Mouse (Mus musculus): ENCODE measurements around the gene Dhx35. TPM values are rescaled to one million over a fixed set of nuclear protein-coding genes. Genes with fewer than 3 reads are reported as not detected.
A peak's percentile ranks its signal among the peaks of the same experiment; 100 is the strongest.

Gene Dhx35
- polyA plus RNA-seq, 1 experiment from 2014 or later = 18.0 TPM

DNA sequence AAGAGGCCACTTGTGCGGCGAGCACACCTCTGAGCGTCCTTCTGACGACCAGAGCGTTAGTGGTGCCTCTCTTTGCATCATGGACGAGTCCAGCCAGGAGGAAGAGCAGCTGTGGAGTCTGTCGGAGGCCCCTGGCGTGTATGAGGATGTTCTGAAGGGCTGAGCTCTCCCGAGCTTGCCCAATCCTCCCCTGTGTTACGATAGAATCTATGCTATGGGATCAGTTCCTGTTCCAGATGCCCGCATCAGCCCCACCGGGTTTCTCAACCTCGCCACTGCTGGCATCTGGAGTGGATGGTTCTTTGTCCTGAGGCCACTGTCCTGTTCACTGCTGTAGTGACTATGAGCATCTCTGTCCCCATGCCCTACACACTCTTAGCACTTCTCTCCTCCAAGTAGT, 21.8 kb upstream of the Dhx35 start:
- Histone ChIP-seq H3K9ac (no peak overlapping the region), H3K27ac (no peak overlapping the region), H3K4me3 (replicated peaks) (no peak overlapping the region), H3K4me2 (no peak overlapping the region), H3K4me1 (peaks cover 72% of the 10 kb centered on the region), H3K27me3 (no peaks in the 10 kb centered on the region), H3K9me3 (replicated peaks) (no peaks in the 10 kb centered on the region), H3K36me3 (peaks cover 25% of the 10 kb centered on the region; the same call in 1 of the 2 replicates)
- ATAC-seq (replicated peaks; ENCODE audit: low FRiP score) = no peak
- 75% methylated on average over 13 of the region's 13 CpGs for WGBS

- ATAC-seq (replicated peaks; ENCODE audit: low FRiP score) = no peak
- H3K4me1 ChIP-seq = peaks cover 58% of the 10 kb centered on the region
- peaks cover 38% of the 10 kb centered on the region for H3K36me3 ChIP-seq
- WGBS = 67% methylated on average over 8 of the region's 8 CpGs
- no peaks in the 10 kb centered on the region for H3K27me3 ChIP-seq
- H3K4me3 ChIP-seq (replicated peaks) = no peak overlapping the region
- no peak overlapping the region for H3K27ac ChIP-seq
- no peaks in the 10 kb centered on the region for H3K9me3 ChIP-seq (replicated peaks)
- no peak overlapping the region for H3K9ac ChIP-seq
- no peak overlapping the region for H3K4me2 ChIP-seq
These were observed 19.7 kb upstream of the Dhx35 start for GRCm38 (mm10) chr2:158774886-158775285.

DNA sequence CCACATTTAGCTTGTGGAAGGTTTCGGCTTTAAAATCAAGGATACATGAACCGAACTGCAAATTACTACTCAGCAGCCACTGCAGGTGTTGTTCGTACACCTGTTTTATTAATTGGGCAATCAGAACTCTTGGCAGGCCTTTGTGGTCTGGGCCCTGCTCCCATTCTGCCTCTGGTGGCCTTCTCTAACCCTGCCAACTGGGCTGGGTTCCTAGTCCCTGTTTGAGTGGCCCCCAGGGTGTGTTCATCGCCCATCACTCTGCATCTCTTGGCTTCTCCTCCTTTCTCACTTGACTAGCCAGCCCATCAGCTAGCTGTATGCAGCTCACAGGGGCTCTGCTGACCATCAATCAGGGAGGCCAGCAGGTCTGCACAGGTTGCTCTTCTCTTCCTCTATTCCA, 17.9 kb upstream of the Dhx35 start:
- peaks cover 40% of the 10 kb centered on the region for H3K4me1 ChIP-seq
- 88% methylated on average over 4 of the region's 4 CpGs for WGBS

DNA sequence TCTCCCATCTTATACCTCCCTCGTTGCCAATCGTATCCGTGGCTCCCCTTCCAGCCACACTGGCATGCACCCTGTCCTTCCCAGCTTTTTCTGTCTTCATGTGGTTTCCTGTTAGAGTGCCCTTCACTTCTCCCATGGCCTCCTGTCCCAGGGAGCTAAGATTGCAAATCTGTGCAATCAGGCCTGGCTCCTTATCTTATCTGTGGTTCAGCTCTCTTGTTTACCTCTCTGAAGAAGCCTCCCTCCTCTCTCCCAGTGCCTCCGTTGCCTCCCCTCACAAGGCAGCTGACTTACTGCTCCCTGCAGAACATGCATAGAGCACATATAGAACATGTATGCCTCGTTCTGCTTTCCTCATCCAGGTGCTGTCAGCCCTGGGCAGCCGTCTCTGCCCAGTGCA, 17.1 kb upstream of the Dhx35 start:
- 75% methylated on average over 6 of the region's 6 CpGs for WGBS
- Histone ChIP-seq H3K36me3 (peaks cover 62% of the 10 kb centered on the region), H3K4me1 (peaks cover 32% of the 10 kb centered on the region), H3K9ac (no peak overlapping the region), H3K27me3 (no peaks in the 10 kb centered on the region), H3K27ac (no peak overlapping the region), H3K9me3 (replicated peaks) (no peaks in the 10 kb centered on the region), H3K4me2 (no peak overlapping the region), H3K4me3 (replicated peaks) (no peak overlapping the region)
- no peak for ATAC-seq (replicated peaks; ENCODE audit: low FRiP score)

More for the DNA sequence above, 17.9 kb upstream of the Dhx35 start:
- H3K4me2 ChIP-seq = no peak overlapping the region
- no peaks in the 10 kb centered on the region for H3K27me3 ChIP-seq
- no peaks in the 10 kb centered on the region for H3K9me3 ChIP-seq (replicated peaks)
- H3K4me3 ChIP-seq (replicated peaks) = no peak overlapping the region
- ATAC-seq (replicated peaks; ENCODE audit: low FRiP score) = no peak
- no peak overlapping the region for H3K9ac ChIP-seq
- H3K27ac ChIP-seq = no peak overlapping the region
- peaks cover 56% of the 10 kb centered on the region for H3K36me3 ChIP-seq

GRCm38 (mm10) chr2:158778349-158778748, 16.3 kb upstream of the Dhx35 start:
- H3K36me3 ChIP-seq = peaks cover 64% of the 10 kb centered on the region
- WGBS = 75% methylated on average over 7 of the region's 7 CpGs
- no peaks in the 10 kb centered on the region for H3K27me3 ChIP-seq
- H3K27ac ChIP-seq = no peak overlapping the region
- no peak overlapping the region for H3K9ac ChIP-seq
- peaks cover 25% of the 10 kb centered on the region for H3K4me1 ChIP-seq
- ATAC-seq (replicated peaks; ENCODE audit: low FRiP score) = no peak
- no peaks in the 10 kb centered on the region for H3K9me3 ChIP-seq (replicated peaks)
- H3K4me3 ChIP-seq (replicated peaks) = no peak overlapping the region
- no peak overlapping the region for H3K4me2 ChIP-seq

GRCm38 (mm10) chr2:158781126-158781525, 13.5 kb upstream of the Dhx35 start:
- ATAC-seq (replicated peaks; ENCODE audit: low FRiP score) = no peak

GRCm38 (mm10) chr2:158786927-158787795, 7.4 kb upstream of the Dhx35 start:
- H3K4me3 ChIP-seq (replicated peaks) = no peak overlapping the region
- 84% methylated on average over 14 of the region's 14 CpGs for WGBS
- ATAC-seq (replicated peaks; ENCODE audit: low FRiP score) = no peak
- no peaks in the 10 kb centered on the region for H3K4me1 ChIP-seq
- no peaks in the 10 kb centered on the region for H3K27me3 ChIP-seq
- H3K27ac ChIP-seq = no peak overlapping the region
- no peak overlapping the region for H3K9ac ChIP-seq
- H3K4me2 ChIP-seq = no peak overlapping the region
- H3K36me3 ChIP-seq = peaks cover 46% of the 10 kb centered on the region
- H3K9me3 ChIP-seq (replicated peaks) = no peaks in the 10 kb centered on the region

More at GRCm38 (mm10) chr2:158781126-158781525, 13.5 kb upstream of the Dhx35 start:
- H3K4me3 ChIP-seq (replicated peaks) = no peak overlapping the region
- no peak overlapping the region for H3K4me2 ChIP-seq
- no peak overlapping the region for H3K9ac ChIP-seq
- H3K27ac ChIP-seq = no peak overlapping the region
- H3K4me1 ChIP-seq = peaks cover 17% of the 10 kb centered on the region
- no peaks in the 10 kb centered on the region for H3K9me3 ChIP-seq (replicated peaks)
- WGBS = 92% methylated on average over 7 of the region's 7 CpGs
- no peaks in the 10 kb centered on the region for H3K27me3 ChIP-seq
- H3K36me3 ChIP-seq = peaks cover 82% of the 10 kb centered on the region

DNA sequence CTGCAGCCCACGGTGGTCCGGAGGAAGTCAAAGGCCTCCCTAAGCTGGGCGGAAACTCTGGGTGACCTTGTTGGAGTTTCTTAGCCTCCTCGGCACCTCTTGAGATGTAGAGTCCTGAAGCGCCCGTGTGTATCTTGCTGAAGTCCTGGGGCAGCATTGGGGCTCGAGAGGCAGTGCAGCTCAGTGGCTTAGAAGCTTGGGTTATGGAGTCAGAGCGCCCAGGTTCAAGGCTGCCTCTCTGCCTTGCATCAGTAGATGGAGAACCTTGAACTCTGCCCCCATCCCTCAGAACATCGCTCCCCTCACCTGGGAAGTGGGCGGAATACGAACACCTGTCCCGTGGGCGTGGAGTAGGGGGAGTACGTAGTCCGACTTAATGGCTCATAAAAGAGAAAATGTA, 436 bp downstream of the Dhx35 start:
- Histone ChIP-seq H3K27me3 (no peaks in the 10 kb centered on the region), H3K36me3 (peaks cover 5% of the 10 kb centered on the region; the same call in 1 of the 2 replicates), H3K9me3 (replicated peaks) (no peaks in the 10 kb centered on the region), H3K27ac (peak overlapping the region; percentile 80), H3K9ac (peak overlapping the region; percentile 59), H3K4me2 (peak overlapping the region; percentile 77), H3K4me3 (replicated peaks) (peak overlapping the region; percentile 67), H3K4me1 (peaks cover 29% of the 10 kb centered on the region)
- no peak for ATAC-seq (replicated peaks; ENCODE audit: low FRiP score)
- 5% methylated on average over 15 of the region's 15 CpGs for WGBS

DNA sequence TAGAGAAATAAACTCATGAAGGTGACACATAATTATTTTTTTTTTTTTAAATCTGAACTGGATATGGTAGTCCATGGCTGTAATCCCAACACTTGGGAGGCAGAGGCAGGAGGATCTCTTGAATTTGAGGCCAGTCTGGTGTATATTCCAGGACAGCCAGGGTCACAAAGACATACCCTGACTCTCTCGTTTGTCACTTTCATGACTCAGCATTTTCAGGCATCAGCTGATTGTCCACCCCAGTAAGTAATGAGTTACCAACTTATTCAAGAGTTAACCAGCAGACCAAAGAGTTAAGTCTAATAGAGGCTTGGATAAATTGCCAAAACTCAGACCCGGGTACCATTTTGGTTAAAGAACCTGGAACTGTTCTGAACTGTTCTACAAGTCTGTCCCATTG, 1.3 kb downstream of the Dhx35 start:
- WGBS = 82% methylated on average over 2 of the region's 2 CpGs
- ATAC-seq (replicated peaks; ENCODE audit: low FRiP score) = no peak

GRCm38 (mm10) chr2:158799328-158799727, 4.7 kb downstream of the Dhx35 start:
- Histone ChIP-seq H3K9ac (no peak overlapping the region), H3K4me2 (no peak overlapping the region), H3K4me3 (replicated peaks) (no peak overlapping the region), H3K27ac (peak overlapping the region; percentile 34; the same call in 1 of the 2 replicates), H3K9me3 (replicated peaks) (no peaks in the 10 kb centered on the region), H3K36me3 (peaks cover 39% of the 10 kb centered on the region), H3K27me3 (no peaks in the 10 kb centered on the region), H3K4me1 (peaks cover 19% of the 10 kb centered on the region)
- no peak for ATAC-seq (replicated peaks; ENCODE audit: low FRiP score)
- WGBS = 44% methylated on average over 4 of the region's 4 CpGs

More for the DNA sequence above, 1.3 kb downstream of the Dhx35 start:
- no peak overlapping the region for H3K9ac ChIP-seq
- H3K27me3 ChIP-seq = no peaks in the 10 kb centered on the region
- H3K4me3 ChIP-seq (replicated peaks) = 0 out of 2 replicates have a peak overlapping the region, but pooled peaks have one; percentile 67
- no peaks in the 10 kb centered on the region for H3K9me3 ChIP-seq (replicated peaks)
- no peak overlapping the region for H3K4me2 ChIP-seq
- H3K36me3 ChIP-seq = peaks cover 10% of the 10 kb centered on the region; the same call in 1 of the 2 replicates
- peaks cover 29% of the 10 kb centered on the region for H3K4me1 ChIP-seq
- no peak overlapping the region for H3K27ac ChIP-seq

GRCm38 (mm10) chr2:158800788-158801187, 6.2 kb downstream of the Dhx35 start:
- H3K9me3 ChIP-seq (replicated peaks) = no peaks in the 10 kb centered on the region
- peaks cover 54% of the 10 kb centered on the region for H3K36me3 ChIP-seq
- no peaks in the 10 kb centered on the region for H3K27me3 ChIP-seq
- WGBS = 95% methylated on average over 8 of the region's 8 CpGs
- no peak overlapping the region for H3K27ac ChIP-seq
- H3K4me2 ChIP-seq = no peak overlapping the region
- no peak overlapping the region for H3K4me3 ChIP-seq (replicated peaks)
- peaks cover 11% of the 10 kb centered on the region for H3K4me1 ChIP-seq
- no peak for ATAC-seq (replicated peaks; ENCODE audit: low FRiP score)
- no peak overlapping the region for H3K9ac ChIP-seq

GRCm38 (mm10) chr2:158803575-158803974, 9.0 kb downstream of the Dhx35 start:
- H3K4me3 ChIP-seq (replicated peaks) = no peak overlapping the region
- ATAC-seq (replicated peaks; ENCODE audit: low FRiP score) = no peak
- no peak overlapping the region for H3K27ac ChIP-seq
- H3K27me3 ChIP-seq = no peaks in the 10 kb centered on the region
- WGBS = 86% methylated on average over 8 of the region's 8 CpGs
- H3K9ac ChIP-seq = no peak overlapping the region
- H3K36me3 ChIP-seq = peaks cover 73% of the 10 kb centered on the region
- H3K9me3 ChIP-seq (replicated peaks) = no peaks in the 10 kb centered on the region
- peaks cover 9% of the 10 kb centered on the region; the same call in 1 of the 2 replicates for H3K4me1 ChIP-seq
- H3K4me2 ChIP-seq = no peak overlapping the region
